Mouse (Mus musculus): ENCODE data around the gene Clp1. TPM values are rescaled to one million over a fixed set of nuclear protein-coding genes. Genes with fewer than 3 reads are reported as not detected.

Gene Clp1
- polyA plus RNA-seq (2012; rRNA removed), result 15.8 and 21.4 TPM in 2 replicates

DNA sequence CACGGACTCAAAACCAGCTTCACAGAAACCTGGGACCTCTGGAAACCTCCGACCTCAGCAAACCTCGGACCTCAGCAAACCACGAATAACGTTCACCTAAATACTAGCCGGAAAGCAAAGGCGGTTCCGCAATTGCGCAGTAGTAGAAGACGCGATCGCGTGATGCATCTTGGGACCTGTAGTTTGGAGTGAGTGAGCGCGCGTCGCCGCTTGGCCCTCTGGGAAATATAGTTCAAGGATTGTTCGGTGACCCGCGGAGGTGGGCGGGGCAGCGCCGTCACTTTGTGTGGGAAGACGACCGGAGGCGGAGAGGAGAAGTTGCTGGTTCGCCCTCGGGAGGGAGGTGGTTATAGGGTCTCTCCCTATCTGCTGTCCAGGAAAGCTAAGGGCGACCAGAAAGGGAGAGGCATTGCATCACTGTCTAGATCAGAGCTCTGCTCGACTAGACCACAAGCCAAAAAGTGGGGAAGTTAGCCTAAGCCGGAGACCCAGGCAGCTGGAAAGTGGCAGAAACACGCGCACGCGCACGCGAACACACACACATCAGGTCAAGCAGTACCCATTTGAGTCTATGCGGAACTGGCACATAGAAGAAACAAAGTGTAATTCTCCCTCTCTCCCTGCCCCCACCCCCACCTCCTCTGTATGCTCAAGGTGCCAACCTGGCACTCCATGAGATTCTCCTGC, at the start of gene Clp1:
Gene Clp1 (minus strand): TSS at position 179 of the 687 bp plus-strand sequence.
- TF ChIP-seq POLR2A (IDR thresholded peaks at IDR 0.05; ENCODE audit: borderline replicate concordance, extremely low read depth, insufficient read depth, insufficient read length, poor library complexity, severe bottlenecking), result peak; percentile 42; the same call in 1 of the 2 replicates
- TF ChIP-seq CTCF (IDR thresholded peaks at IDR 0.05; ENCODE audit: borderline replicate concordance, extremely low read depth, insufficient read depth, insufficient read length), result no peak
- DNase-seq (ENCODE audit: low read depth), result peak; percentile 99

DNA sequence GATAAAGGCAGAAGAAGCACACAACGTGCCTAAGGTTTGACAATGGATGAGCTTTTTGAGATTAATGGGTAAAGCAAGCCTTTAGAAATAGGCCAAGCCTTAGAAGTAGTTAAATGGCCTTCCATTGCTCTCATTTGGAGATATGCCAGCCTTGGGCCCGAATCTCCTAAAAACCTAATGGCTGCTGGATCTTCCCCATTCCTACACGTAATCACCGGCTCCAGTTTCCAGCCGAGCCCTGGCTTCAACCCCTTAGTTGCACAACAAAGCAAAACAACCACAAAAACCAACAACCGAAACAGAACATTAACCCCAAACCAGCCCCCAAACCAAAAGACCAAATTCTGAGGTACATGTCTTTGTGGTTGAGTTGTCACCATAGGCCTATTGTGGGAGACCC, 48.5 kb upstream of the Clp1 start:
- peak; percentile 8 for DNase-seq (ENCODE audit: low read depth)
- TF ChIP-seq POLR2A (IDR thresholded peaks at IDR 0.05; ENCODE audit: borderline replicate concordance, extremely low read depth, insufficient read depth, insufficient read length, poor library complexity, severe bottlenecking) (no peak), CTCF (IDR thresholded peaks at IDR 0.05; ENCODE audit: borderline replicate concordance, extremely low read depth, insufficient read depth, insufficient read length) (no peak)

DNA sequence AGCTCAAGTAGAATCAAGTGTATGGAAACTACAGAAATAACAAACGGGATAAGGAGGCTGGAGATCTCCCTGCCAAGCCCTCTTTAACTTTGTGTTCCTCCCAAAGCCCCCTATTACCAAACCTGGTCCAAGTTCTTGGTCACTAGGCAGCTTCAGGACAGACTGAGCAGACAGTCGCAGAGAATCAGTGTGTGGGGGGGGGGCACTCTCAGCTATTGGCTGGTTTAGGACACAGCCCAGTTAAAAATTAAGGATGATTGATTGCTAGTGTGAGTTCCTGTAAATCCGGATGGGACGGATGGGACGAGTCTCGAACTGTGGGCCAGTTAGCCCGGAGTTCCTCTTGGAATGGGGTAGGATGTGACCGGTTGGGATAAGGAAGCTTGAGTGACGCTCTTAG, 48.1 kb upstream of the Clp1 start, which contains the start of gene Serping1:
Gene Serping1 (minus strand): TSS at position 204 of the 400 bp plus-strand sequence.
- TF ChIP-seq CTCF (IDR thresholded peaks at IDR 0.05; ENCODE audit: borderline replicate concordance, extremely low read depth, insufficient read depth, insufficient read length), result no peak
- TF ChIP-seq POLR2A (IDR thresholded peaks at IDR 0.05; ENCODE audit: borderline replicate concordance, extremely low read depth, insufficient read depth, insufficient read length, poor library complexity, severe bottlenecking), result no peak
- DNase-seq (ENCODE audit: low read depth), result no peak

GRCm38 (mm10) chr2:84774751-84775150, 47.6 kb upstream of the Clp1 start:
- no peak for TF ChIP-seq CTCF (IDR thresholded peaks at IDR 0.05; ENCODE audit: borderline replicate concordance, extremely low read depth, insufficient read depth, insufficient read length)
- TF ChIP-seq POLR2A (IDR thresholded peaks at IDR 0.05; ENCODE audit: borderline replicate concordance, extremely low read depth, insufficient read depth, insufficient read length, poor library complexity, severe bottlenecking), result no peak
- DNase-seq (ENCODE audit: low read depth), result peak; percentile 87

DNA sequence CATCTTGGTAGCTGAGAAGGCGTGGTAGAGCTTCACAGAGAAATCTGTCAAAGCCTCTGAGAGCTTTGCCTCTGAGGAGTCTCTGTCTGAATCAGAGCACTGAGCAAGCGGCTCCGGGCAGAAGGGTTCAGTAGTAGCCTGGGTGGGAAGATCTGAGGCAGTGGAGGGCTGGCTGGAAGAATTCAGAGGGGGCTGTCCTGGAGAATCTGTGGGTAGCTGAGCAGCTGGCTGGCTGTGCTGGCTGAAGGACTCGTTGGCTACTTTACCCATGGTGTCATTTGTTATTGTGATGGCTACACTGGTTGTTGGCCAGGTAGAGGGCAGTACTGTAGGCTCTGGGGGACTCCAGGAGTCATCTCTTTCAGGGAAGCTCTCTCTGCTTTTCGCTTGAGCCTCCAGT, 46.0 kb upstream of the Clp1 start:
- TF ChIP-seq CTCF (IDR thresholded peaks at IDR 0.05; ENCODE audit: borderline replicate concordance, extremely low read depth, insufficient read depth, insufficient read length) (no peak), POLR2A (IDR thresholded peaks at IDR 0.05; ENCODE audit: borderline replicate concordance, extremely low read depth, insufficient read depth, insufficient read length, poor library complexity, severe bottlenecking) (no peak)
- DNase-seq (ENCODE audit: low read depth), result no peak

DNA sequence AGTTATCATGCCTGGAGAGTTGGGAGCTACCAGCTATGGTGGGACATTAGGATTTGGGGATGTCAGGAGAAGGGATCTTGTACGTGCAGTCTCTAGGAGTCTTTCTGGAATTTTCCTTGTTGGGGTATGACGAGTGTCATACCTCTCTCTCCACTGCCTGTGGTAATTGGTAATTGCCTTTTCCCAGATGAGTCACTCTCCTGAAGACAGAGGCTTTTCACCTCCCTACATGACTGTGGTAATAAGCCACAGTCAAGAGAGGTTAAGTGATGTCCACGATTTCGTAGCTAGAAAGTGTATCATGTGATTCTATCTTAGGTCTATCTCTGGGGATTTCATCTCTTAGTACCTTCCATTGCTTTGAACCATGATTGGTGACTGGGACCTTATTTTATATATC, 45.3 kb upstream of the Clp1 start:
- TF ChIP-seq POLR2A (IDR thresholded peaks at IDR 0.05; ENCODE audit: borderline replicate concordance, extremely low read depth, insufficient read depth, insufficient read length, poor library complexity, severe bottlenecking), result no peak
- no peak for TF ChIP-seq CTCF (IDR thresholded peaks at IDR 0.05; ENCODE audit: borderline replicate concordance, extremely low read depth, insufficient read depth, insufficient read length)

DNA sequence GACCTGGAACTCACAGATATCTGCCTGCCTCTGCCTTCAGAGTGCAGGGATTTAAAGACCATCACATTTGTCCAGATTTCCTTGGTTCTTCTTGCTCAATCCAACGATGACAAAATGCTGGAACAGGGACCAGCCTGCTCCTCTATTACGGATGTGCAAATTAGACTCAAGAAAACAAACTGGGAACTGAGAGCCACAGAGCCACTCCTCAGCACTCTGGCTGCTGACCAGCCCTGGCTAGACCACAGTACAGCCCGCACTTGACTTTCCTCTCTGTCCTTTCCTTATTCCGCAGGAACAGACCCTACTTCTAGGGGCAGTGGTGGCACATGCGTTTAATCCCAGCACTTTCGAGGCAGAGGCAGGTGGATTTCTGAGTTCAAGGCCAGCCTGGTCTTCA, 43.4 kb upstream of the Clp1 start:
- no peak for DNase-seq (ENCODE audit: low read depth)
- TF ChIP-seq CTCF (IDR thresholded peaks at IDR 0.05; ENCODE audit: borderline replicate concordance, extremely low read depth, insufficient read depth, insufficient read length) (no peak), POLR2A (IDR thresholded peaks at IDR 0.05; ENCODE audit: borderline replicate concordance, extremely low read depth, insufficient read depth, insufficient read length, poor library complexity, severe bottlenecking) (no peak)

More for the DNA sequence above, 45.3 kb upstream of the Clp1 start:
- DNase-seq (ENCODE audit: low read depth), result no peak

GRCm38 (mm10) chr2:84762818-84763217, 35.7 kb upstream of the Clp1 start:
- TF ChIP-seq POLR2A (IDR thresholded peaks at IDR 0.05; ENCODE audit: borderline replicate concordance, extremely low read depth, insufficient read depth, insufficient read length, poor library complexity, severe bottlenecking) (no peak), CTCF (IDR thresholded peaks at IDR 0.05; ENCODE audit: borderline replicate concordance, extremely low read depth, insufficient read depth, insufficient read length) (no peak)
- DNase-seq (ENCODE audit: low read depth), result no peak

DNA sequence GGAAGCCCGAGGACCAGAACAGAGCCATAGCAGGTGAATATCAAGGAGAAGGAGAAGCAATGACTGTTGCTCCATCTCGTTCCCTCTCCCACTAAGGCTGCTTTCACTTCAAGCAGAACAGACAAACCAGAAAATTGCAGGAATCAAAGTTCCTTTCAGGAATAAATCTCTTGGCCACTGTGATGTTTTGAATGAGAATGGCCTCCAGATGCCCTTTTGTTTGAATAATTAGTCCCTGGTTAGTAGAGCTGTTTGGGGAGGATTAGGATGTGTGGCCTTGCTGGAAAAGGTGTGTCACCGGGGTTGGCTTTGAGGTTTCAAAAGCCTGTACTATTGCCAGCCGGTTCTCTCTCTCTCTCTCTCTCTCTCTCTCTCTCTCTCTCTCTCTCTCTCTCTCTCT, 35.1 kb upstream of the Clp1 start:
- TF ChIP-seq POLR2A (IDR thresholded peaks at IDR 0.05; ENCODE audit: borderline replicate concordance, extremely low read depth, insufficient read depth, insufficient read length, poor library complexity, severe bottlenecking) (no peak), CTCF (IDR thresholded peaks at IDR 0.05; ENCODE audit: borderline replicate concordance, extremely low read depth, insufficient read depth, insufficient read length) (no peak)
- no peak for DNase-seq (ENCODE audit: low read depth)

GRCm38 (mm10) chr2:84761840-84762239, 34.7 kb upstream of the Clp1 start:
- no peak for DNase-seq (ENCODE audit: low read depth)
- TF ChIP-seq CTCF (IDR thresholded peaks at IDR 0.05; ENCODE audit: borderline replicate concordance, extremely low read depth, insufficient read depth, insufficient read length) (no peak), POLR2A (IDR thresholded peaks at IDR 0.05; ENCODE audit: borderline replicate concordance, extremely low read depth, insufficient read depth, insufficient read length, poor library complexity, severe bottlenecking) (no peak)

- no peak for TF ChIP-seq POLR2A (IDR thresholded peaks at IDR 0.05; ENCODE audit: borderline replicate concordance, extremely low read depth, insufficient read depth, insufficient read length, poor library complexity, severe bottlenecking)
- no peak for TF ChIP-seq CTCF (IDR thresholded peaks at IDR 0.05; ENCODE audit: borderline replicate concordance, extremely low read depth, insufficient read depth, insufficient read length)
- DNase-seq (ENCODE audit: low read depth), result no peak
Measured at GRCm38 (mm10) chr2:84761309-84761708, 34.2 kb upstream of the Clp1 start.

GRCm38 (mm10) chr2:84760777-84761176, 33.6 kb upstream of the Clp1 start:
- no peak for DNase-seq (ENCODE audit: low read depth)
- no peak for TF ChIP-seq CTCF (IDR thresholded peaks at IDR 0.05; ENCODE audit: borderline replicate concordance, extremely low read depth, insufficient read depth, insufficient read length)
- no peak for TF ChIP-seq POLR2A (IDR thresholded peaks at IDR 0.05; ENCODE audit: borderline replicate concordance, extremely low read depth, insufficient read depth, insufficient read length, poor library complexity, severe bottlenecking)

Data from brain, embryonic 14.5 days (tissue).